Mouse (Mus musculus): ENCODE results near the gene Dok4. TPM values are rescaled to one million over a fixed set of nuclear protein-coding genes. Genes with fewer than 3 reads are reported as not detected.

Dok4 gene
- polyA plus RNA-seq (2015; fragmentation: Nextera tagmentation; extraction: Ambion mirVana), result 18.9 and 21.5 TPM in 2 replicates

DNA sequence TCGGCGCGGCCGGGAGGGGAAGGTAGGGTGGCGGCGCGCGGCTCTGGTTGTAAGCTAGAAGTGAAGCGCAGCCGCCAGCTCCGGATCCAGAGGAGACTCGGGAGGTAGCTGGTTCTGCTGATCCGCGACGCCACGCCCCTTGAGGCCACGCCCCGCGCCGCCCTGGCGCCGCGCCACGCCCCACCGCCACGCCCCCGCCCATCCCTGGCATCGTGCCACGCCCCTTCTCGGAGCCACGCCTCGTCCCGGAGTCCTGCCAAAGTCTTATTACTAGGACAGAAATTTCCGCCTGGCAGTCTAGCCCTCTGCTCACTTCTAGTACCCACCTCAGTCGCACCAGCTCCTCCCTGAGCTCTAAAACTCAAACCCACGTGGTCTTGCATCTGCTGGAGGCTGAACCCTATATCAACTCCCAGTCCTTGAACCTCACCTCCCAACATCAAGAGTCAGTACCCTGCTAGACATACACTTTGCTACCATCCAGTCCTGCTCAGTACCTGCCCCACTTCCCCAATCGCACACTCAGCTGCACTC is at the start of gene Dok4:
Dok4 (minus strand) TSS at position 134 of the 534 bp plus-strand sequence.

DNA sequence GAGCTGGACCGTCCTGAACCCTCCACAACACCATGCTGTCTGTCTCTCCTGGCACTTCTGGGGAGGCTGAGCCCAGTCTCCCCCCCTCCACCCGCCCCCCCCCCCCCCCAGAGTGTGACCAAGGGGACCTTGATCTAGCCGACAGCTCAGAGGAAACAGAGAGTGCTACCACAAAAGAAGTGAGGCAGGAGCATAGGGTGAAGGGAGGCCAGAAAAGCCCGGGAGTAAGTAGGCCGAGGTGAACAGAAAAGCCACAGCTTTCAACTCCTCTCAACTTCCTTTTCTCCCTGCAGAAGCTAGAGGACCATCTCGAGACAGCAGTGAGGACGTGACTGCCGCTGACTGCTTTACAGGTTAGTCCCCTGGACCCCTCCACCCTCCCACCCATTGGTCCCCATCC is 47.3 kb upstream of the Dok4 start, which contains the start of gene Adgrg5:
Adgrg5 (plus strand) TSS at position 290 of the 400 bp plus-strand sequence.

DNA sequence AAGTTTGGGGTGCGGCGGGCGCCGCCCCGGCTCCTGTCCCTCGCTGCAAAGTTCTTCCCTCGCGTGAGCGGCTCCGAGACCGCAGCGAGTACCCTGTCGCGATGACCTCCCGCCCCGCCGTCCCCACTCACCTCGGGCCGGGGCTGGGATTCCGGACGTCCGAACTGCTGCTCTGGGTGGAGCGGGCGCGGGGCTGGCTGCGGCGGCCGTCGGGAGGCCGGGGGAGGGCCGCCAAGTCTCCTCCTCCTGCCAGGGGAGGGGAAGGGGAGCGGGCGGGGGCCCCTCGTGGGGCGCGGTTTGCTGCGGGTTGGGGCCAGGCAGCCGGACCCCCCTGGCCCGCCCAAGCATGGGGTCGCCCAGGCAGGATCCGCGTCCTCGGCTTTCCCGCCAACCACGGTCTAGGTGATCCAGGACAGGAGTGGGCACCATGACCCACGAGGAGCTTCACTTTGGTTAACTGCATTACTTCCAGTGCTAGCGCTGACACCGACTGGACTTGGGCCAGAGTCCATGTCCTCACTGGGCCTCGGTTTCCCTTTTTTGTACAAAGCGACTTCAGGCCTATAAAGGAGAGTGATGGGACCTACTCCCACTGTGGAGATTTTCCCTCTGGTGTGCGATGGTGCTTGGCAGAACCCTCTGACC is 41.8 kb upstream of the Dok4 start, which contains the start of gene Ccdc102a:
Ccdc102a (minus strand) TSS at position 248 of the 645 bp plus-strand sequence.

DNA sequence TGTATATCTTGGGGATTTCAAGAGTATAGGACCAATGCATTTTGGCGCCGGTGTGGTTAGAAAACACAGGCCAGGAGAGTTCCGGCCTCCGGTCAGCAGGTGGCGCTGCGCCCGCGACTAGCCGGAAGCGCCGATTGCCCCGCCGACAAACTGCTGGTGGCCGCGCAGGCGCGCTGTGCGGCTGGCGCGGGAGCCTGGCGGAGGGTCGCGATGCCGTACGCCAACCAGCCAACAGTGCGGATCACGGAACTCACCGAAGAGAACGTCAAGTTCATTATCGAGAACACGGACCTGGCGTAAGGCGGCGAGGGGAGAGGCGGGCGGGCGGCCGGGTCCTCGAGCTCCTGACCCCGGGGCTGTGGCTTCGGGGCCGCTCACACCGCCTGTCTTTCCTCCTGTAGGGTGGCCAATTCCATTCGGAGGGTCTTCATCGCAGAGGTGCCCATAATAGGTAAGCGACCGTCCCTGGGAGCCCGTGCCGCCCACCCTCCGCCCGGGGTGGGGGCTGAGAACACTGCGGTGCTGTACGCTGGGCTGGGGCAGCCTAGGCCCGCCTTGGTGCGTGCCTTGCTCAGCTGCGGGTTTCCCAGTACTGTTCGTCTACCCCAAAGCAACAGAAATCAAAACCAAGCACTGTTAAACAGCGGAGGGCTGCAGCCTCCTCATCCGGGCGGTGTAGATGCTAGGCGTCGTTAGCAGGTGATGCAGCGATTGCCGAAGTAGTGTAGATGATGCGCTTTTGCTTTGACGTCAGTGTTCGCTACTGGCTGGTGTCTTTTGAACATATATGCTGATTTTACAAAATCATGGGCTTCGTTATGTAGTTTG is 18.6 kb downstream of the Dok4 start, which contains the start of gene Polr2c:
Polr2c (plus strand) TSS at position 105 of the 828 bp plus-strand sequence.

DNA sequence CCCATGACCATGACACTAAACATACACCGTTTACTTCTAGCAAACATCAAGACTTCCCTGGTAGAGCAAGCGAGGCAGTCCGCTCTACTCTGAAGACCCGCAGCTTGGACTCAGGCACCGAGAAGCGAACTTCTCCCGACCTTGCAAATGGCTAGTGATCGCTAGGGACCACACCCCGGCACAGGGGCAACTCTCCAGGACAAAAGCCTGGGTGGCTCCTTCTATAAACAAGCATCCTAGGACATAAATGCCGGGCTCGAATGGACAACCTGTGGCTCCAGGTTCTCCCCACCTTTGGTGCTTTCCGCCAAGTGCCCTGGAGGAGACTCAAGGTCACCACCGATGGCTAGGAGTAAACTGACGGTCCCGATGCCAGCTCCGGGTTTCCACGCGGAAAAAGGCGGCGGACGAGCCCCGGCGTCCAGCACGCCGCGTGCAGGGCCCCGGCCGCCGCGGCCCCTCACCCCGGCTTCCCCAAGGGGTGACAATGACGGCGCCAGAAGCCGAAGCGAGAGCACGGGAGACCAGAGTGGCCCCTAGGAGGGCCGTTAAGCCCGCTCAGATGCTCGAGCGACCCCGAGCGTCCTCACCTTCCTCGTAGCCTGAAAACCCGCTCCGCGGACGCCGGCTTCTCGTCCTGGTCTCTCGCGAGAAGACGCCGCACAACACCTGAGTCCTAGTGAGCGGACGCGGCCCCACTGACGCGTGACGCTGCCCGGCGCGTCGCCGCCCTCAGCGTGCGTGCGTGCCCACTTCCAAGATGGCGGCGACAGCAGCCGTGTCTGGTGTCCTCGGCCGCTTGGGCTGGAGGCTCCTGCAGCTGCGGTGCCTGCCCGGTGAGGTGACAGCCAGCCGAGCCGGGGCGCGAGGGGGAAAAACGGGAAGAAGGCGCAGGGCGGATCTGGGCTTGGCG is 38.2 kb downstream of the Dok4 start, which contains the start of the genes Coq9 and Ciapin1:
Coq9 (plus strand) TSS at position 660 of the 913 bp plus-strand sequence.
Ciapin1 (minus strand) TSS at position 697 of the 913 bp plus-strand sequence.

Other genes starting within 250 kb of the Dok4 start
- 101 and 111 TPM in 2 replicates for gene Arl2bp, start 209.7 kb downstream of the Dok4 start, polyA plus RNA-seq (2015; fragmentation: Nextera tagmentation; extraction: Ambion mirVana)
- gene Pllp, start 180.1 kb downstream of the Dok4 start, polyA plus RNA-seq (2015; fragmentation: Nextera tagmentation; extraction: Ambion mirVana), result 43.5 and 49.2 TPM in 2 replicates
- 0.05 TPM in 1 of 2 replicates, not detected in the other for gene Ccl22, start 130.7 kb downstream of the Dok4 start, polyA plus RNA-seq (2015; fragmentation: Nextera tagmentation; extraction: Ambion mirVana)
- 8.6 and 9.6 TPM in 2 replicates for gene Cx3cl1, start 104.3 kb downstream of the Dok4 start, polyA plus RNA-seq (2015; fragmentation: Nextera tagmentation; extraction: Ambion mirVana)
- gene Ccl17, start 65.9 kb downstream of the Dok4 start, polyA plus RNA-seq (2015; fragmentation: Nextera tagmentation; extraction: Ambion mirVana), result 0.73 TPM in 1 of 2 replicates, not detected in the other
- gene Coq9, start 38.0 kb downstream of the Dok4 start, polyA plus RNA-seq (2015; fragmentation: Nextera tagmentation; extraction: Ambion mirVana), result 50.5 and 54.1 TPM in 2 replicates
- 54.3 and 61.0 TPM in 2 replicates for gene Ciapin1, start 38.0 kb downstream of the Dok4 start, polyA plus RNA-seq (2015; fragmentation: Nextera tagmentation; extraction: Ambion mirVana)
- 93.9 and 99.1 TPM in 2 replicates for gene Polr2c, start 18.9 kb downstream of the Dok4 start, polyA plus RNA-seq (2015; fragmentation: Nextera tagmentation; extraction: Ambion mirVana)
- 39.8 and 40.3 TPM in 2 replicates for gene Ccdc102a, start 41.8 kb upstream of the Dok4 start, polyA plus RNA-seq (2015; fragmentation: Nextera tagmentation; extraction: Ambion mirVana)
- gene Adgrg5, start 47.4 kb upstream of the Dok4 start, polyA plus RNA-seq (2015; fragmentation: Nextera tagmentation; extraction: Ambion mirVana), result 0.08 and 0.14 TPM in 2 replicates
- gene Adgrg1, start 98.4 kb upstream of the Dok4 start, polyA plus RNA-seq (2015; fragmentation: Nextera tagmentation; extraction: Ambion mirVana), result 20.0 and 22.6 TPM in 2 replicates
- 1.0 and 1.5 TPM in 2 replicates for gene Adgrg3, start 141.4 kb upstream of the Dok4 start, polyA plus RNA-seq (2015; fragmentation: Nextera tagmentation; extraction: Ambion mirVana)
- gene Drc7, start 178.8 kb upstream of the Dok4 start, polyA plus RNA-seq (2015; fragmentation: Nextera tagmentation; extraction: Ambion mirVana), result not detected in 2 replicates
- gene Katnb1, start 204.9 kb upstream of the Dok4 start, polyA plus RNA-seq (2015; fragmentation: Nextera tagmentation; extraction: Ambion mirVana), result 9.5 and 10.5 TPM in 2 replicates

Measured in urinary bladder, postnatal 0 days (tissue).